Mouse (Mus musculus) limb, embryonic 11.5 days (tissue): ENCODE results near the gene Olfr733. TPM values are rescaled to one million over a fixed set of nuclear protein-coding genes. Genes with fewer than 3 reads are reported as not detected.

Source experiments
- ATAC-seq: fragments of 200-750 bp; cut with Nextera tagmentation; 2 replicates; pipeline ENCODE4 v1.8.0; 2017; ENCODE audit warnings: low read depth; ENCODE audit not compliant: insufficient number of reproducible peaks, low FRiP score, low TSS enrichment
- DNase-seq: peaks from one replicate; pipeline ENCODE4 v3.0.0-alpha.2; 2015; ENCODE audit warnings: low spot score
- H3K27ac ChIP-seq: fragments of 300-500 bp; sonication (generic); replicated peaks from 2 replicates; pipeline ENCODE4 v1.5.1; 2014; ENCODE audit warnings: low read depth, mild to moderate bottlenecking, low read length
- H3K27me3 ChIP-seq: fragments of 300-500 bp; sonication (generic); 2 replicates; pipeline ENCODE4 v1.6.1; 2014; ENCODE audit warnings: mild to moderate bottlenecking, low read length, mixed read lengths; ENCODE audit not compliant: control insufficient read depth, insufficient read depth
- H3K36me3 ChIP-seq: fragments of 300-500 bp; sonication (generic); 2 replicates; pipeline ENCODE4 v1.6.1; 2014; ENCODE audit warnings: mild to moderate bottlenecking, low read length, moderate library complexity, mixed read lengths; ENCODE audit not compliant: control insufficient read depth, insufficient read depth
- H3K4me1 ChIP-seq: fragments of 300-500 bp; sonication (generic); 2 replicates; pipeline ENCODE4 v1.6.1; 2014; ENCODE audit warnings: low read length, mixed read lengths; ENCODE audit not compliant: control insufficient read depth, insufficient read depth
- H3K4me2 ChIP-seq: fragments of 300-500 bp; sonication (generic); 2 replicates; pipeline ENCODE4 v1.6.1; 2014; ENCODE audit warnings: low read depth, mild to moderate bottlenecking, moderate library complexity; ENCODE audit not compliant: severe bottlenecking
- H3K4me3 ChIP-seq: fragments of 300-500 bp; sonication (generic); 2 replicates; pipeline ENCODE4 v1.5.1; 2014; ENCODE audit warnings: low read depth, low read length
- H3K9ac ChIP-seq: fragments of 300-500 bp; sonication (generic); 2 replicates; pipeline ENCODE4 v1.6.1; 2014; ENCODE audit warnings: mild to moderate bottlenecking, low read length
- H3K9me3 ChIP-seq: fragments of 300-500 bp; sonication (generic); 2 replicates; pipeline ENCODE4 v1.6.1; 2016; ENCODE audit warnings: low read length; ENCODE audit not compliant: control insufficient read depth
- WGBS: fragments of 180-500 bp; shearing (Covaris S2); extraction: QIAGEN DNeasy Blood & Tissue Kit; methylation state at CpG from one replicate; pipeline ENCODE4 v1.1.7; 2014; 5-methylcytosine and 5-hydroxymethylcytosine counted together
- polyA plus RNA-seq: library from polyadenylated mRNA; unstranded; fragments of >200 nt; fragmentation: Nextera tagmentation; extraction: Ambion mirVana; gene quantifications from 2 replicates; pipeline ENCODE4 v1.2.1, GENCODE M21; 2014

The Olfr733 gene
- not detected in 2 replicates for polyA plus RNA-seq

DNA sequence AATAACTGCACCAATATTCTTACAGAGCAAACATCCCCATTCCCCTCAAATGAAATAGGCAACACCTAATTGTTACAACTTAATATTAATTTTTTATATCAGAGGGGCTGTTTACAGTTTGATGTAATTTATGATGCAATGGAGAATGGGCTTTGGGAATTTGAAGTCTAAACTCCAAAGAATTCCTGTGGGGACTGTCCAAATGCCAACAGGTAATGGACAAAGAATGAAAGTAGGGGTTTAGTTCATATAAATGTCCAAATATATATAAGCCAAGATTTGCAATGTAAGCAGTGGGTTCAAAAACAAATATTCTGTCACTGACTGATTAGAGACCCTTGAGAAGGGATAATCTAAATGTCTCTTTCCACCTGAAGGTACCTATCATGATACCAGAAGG is at the start of gene Olfr733:
Olfr733 (minus strand) TSS at position 101 of the 400 bp plus-strand sequence.
- Histone ChIP-seq H3K27me3 (no peaks in the 10 kb centered on the region), H3K4me1 (no peaks in the 10 kb centered on the region), H3K4me2 (no peak within 1 kb of the TSS), H3K36me3 (no peaks in the 10 kb centered on the region), H3K9ac (no peak within 1 kb of the TSS), H3K4me3 (no peak within 1 kb of the TSS), H3K27ac (no peak within 1 kb of the TSS), H3K9me3 (no peaks in the 10 kb centered on the region)
- ATAC-seq = no peak
- no peak for DNase-seq

DNA sequence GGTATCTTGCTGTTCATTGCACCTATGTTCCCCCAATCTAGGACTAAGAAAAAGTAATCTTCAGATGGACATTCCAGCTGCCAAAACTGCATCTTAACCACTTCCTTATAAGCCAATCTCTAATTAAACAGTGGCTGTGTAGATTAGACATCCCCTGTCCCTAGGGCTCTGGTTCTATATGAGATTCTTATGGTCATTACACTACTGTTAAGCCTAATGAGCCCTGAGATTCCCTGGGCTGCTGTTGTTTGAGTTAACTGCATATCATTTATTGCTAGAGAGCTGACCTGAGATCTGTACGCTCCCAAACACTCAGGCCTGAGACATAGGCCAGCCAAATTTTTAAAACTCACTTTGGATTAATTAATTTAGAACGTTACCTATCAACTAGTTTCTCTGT is 47.5 kb upstream of the Olfr733 start, which contains the start of gene Olfr735:
Olfr735 (minus strand) TSS at position 77 of the 400 bp plus-strand sequence.
- H3K4me2 ChIP-seq = no peak within 1 kb of the TSS
- no peaks in the 10 kb centered on the region for H3K9me3 ChIP-seq
- H3K36me3 ChIP-seq = no peaks in the 10 kb centered on the region
- WGBS = 81% methylated on average over 2 of the region's 2 CpGs
- H3K4me1 ChIP-seq = no peaks in the 10 kb centered on the region
- no peak within 1 kb of the TSS for H3K4me3 ChIP-seq
- H3K9ac ChIP-seq = no peak within 1 kb of the TSS
- no peak within 1 kb of the TSS for H3K27ac ChIP-seq
- ATAC-seq (no peak), DNase-seq (no peak)
- no peaks in the 10 kb centered on the region for H3K27me3 ChIP-seq

DNA sequence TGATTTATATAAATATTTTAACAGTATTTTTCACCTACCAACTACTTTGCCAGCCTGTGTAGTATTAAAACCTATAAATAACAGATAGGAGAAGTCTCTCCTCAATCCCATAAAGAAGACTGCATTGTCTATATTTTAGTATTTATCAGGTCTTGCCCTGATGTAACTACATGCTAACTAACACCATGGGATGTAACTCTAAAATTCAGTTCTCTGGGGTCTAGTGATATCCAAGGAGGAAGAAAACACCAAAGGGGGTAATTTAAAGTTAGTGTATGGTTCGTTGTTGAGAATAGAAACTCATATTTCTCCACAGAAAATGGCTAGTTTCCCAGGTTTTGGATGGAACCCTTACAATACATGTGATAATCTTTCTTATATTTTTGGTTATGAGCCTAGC is 25.3 kb upstream of the Olfr733 start, which contains the start of gene Olfr734:
Olfr734 (minus strand) TSS at position 101 of the 400 bp plus-strand sequence.
- H3K4me3 ChIP-seq = no peak within 1 kb of the TSS
- WGBS = 75% methylated on average over 1 of the region's 1 CpGs
- no peaks in the 10 kb centered on the region for H3K9me3 ChIP-seq
- no peaks in the 10 kb centered on the region for H3K4me1 ChIP-seq
- H3K4me2 ChIP-seq = no peak within 1 kb of the TSS
- no peak for ATAC-seq
- H3K27me3 ChIP-seq = no peaks in the 10 kb centered on the region
- H3K36me3 ChIP-seq = no peaks in the 10 kb centered on the region
- no peak for DNase-seq
- no peak within 1 kb of the TSS for H3K9ac ChIP-seq
- H3K27ac ChIP-seq = no peak within 1 kb of the TSS

DNA sequence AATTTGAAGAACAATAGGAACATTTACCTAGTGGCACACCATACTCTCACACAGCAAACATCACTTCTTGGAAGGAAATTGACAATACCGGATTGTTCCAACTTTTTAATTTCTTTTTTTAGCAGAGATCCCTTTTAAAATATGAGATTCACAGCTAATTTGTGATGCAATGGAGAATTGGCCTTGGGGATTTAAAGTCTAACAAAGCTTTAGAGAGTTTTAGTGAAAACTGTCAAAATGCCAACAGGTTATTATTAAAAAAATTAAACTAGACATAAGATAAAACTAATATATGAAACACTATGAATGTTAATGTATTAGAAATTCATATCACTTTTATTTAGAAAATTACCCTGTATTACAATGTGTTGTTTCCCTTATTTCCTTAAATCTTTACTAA is 17.2 kb downstream of the Olfr733 start, which contains the start of gene Olfr732:
Olfr732 (minus strand) TSS at position 101 of the 400 bp plus-strand sequence.
- Histone ChIP-seq H3K9me3 (no peaks in the 10 kb centered on the region), H3K27ac (no peak within 1 kb of the TSS), H3K4me1 (no peaks in the 10 kb centered on the region), H3K36me3 (no peaks in the 10 kb centered on the region), H3K4me2 (no peak within 1 kb of the TSS), H3K4me3 (no peak within 1 kb of the TSS), H3K27me3 (no peaks in the 10 kb centered on the region), H3K9ac (no peak within 1 kb of the TSS)
- ATAC-seq (no peak), DNase-seq (no peak)
- WGBS = 100% methylated on average over 1 of the region's 1 CpGs

Other genes starting within 250 kb of the Olfr733 start
- gene Olfr726, start 210.6 kb downstream of the Olfr733 start, polyA plus RNA-seq = not detected in 2 replicates
- not detected in 2 replicates for gene Olfr727, start 178.3 kb downstream of the Olfr733 start, polyA plus RNA-seq
- not detected in 2 replicates for gene Olfr728, start 158.8 kb downstream of the Olfr733 start, polyA plus RNA-seq
- 0.06 TPM in 1 of 2 replicates, not detected in the other for gene Olfr729, start 148.6 kb downstream of the Olfr733 start, polyA plus RNA-seq
- gene Olfr730, start 113.3 kb downstream of the Olfr733 start, polyA plus RNA-seq = not detected in 2 replicates
- gene Olfr731, start 59.7 kb downstream of the Olfr733 start, polyA plus RNA-seq = not detected in 2 replicates
- gene Olfr732, start 17.3 kb downstream of the Olfr733 start, polyA plus RNA-seq = not detected in 2 replicates
- gene Olfr734, start 25.2 kb upstream of the Olfr733 start, polyA plus RNA-seq = not detected in 2 replicates
- gene Olfr735, start 47.4 kb upstream of the Olfr733 start, polyA plus RNA-seq = not detected in 2 replicates
- gene Tlr11, start 56.4 kb upstream of the Olfr733 start, polyA plus RNA-seq = not detected in 2 replicates
- not detected in 2 replicates for gene Olfr736, start 79.6 kb upstream of the Olfr733 start, polyA plus RNA-seq
- gene Olfr738, start 106.0 kb upstream of the Olfr733 start, polyA plus RNA-seq = not detected in 2 replicates
- not detected in 2 replicates for gene Olfr739, start 117.1 kb upstream of the Olfr733 start, polyA plus RNA-seq
- gene Olfr740, start 144.0 kb upstream of the Olfr733 start, polyA plus RNA-seq = not detected in 2 replicates
- gene Olfr741, start 171.2 kb upstream of the Olfr733 start, polyA plus RNA-seq = not detected in 2 replicates
- gene Olfr742, start 202.1 kb upstream of the Olfr733 start, polyA plus RNA-seq = not detected in 2 replicates
- not detected in 2 replicates for gene Olfr743, start 220.3 kb upstream of the Olfr733 start, polyA plus RNA-seq